21 mouse cellular contexts compared by ENCODE assay signal in the genomic region with DNA sequence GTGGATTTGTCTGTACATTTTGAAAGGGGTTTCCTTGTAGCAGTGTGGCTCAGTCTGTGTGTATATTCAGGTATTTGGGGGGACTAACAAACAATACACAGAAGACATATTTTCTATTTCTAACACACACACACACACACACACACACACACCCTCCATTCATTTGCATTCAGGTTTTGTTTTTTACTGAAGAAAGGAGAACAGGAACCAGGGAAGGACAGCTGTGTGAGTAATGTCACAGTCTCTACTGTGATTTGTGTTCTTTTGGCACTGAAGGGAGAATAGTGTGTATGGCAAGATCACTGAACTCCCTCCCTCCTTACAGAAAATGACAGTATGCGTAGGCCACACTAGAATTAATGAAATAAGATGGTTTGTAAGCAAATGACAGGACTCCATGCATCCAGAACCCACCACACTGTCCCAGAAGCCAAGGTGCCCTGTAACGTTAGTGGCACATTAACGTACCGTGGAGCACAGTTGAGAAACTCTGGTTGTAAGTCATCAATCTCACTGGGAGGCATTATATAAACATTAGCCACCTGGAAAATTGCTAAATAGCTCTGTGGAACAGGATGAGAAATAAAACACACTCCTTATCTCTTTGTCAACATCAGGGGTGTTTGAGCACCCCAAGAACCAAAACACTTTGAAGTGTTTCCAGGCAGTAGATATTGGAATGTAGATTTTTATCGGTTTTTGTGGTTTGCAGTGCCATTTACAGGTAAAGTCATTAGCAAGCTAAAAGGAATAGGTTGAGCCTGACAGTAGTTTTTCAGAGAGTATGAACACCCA. TPM values are rescaled to one million over a fixed set of nuclear protein-coding genes. Genes with fewer than 3 reads are reported as not detected.
DNase-seq lines count a peak whose midpoint lies in the region; ATAC-seq and TF ChIP-seq lines count a peak whose summit lies in the region.
"Had no signal": no experiment of that assay in that cellular context is flagged by ENCODE, and none has a peak within 500 bp of the region (broad histone marks: within the 10 kb centered on the region; RNA-seq: fewer than 3 reads in every experiment).

No protein-coding gene starts in this region.

- no peak overlapping the region for H3K4me3 ChIP-seq in kidney, embryonic 15.5 days (replicated peaks)
- no peak overlapping the region for H3K4me3 ChIP-seq in kidney, adult 2 months (ENCODE audit: insufficient read depth, low read depth, low read length)
- H3K4me3 ChIP-seq in midbrain, embryonic 11.5 days (ENCODE audit: low read depth, low read length), result no peak overlapping the region
- no peak overlapping the region for H3K4me3 ChIP-seq in midbrain, embryonic 14.5 days (replicated peaks; ENCODE audit: low read depth, low read length)
- no peak overlapping the region for H3K4me3 ChIP-seq in liver, postnatal 0 days (ENCODE audit: low read depth, low read length)
- H3K4me3 ChIP-seq: forebrain, embryonic 10.5 days; limb, embryonic 10.5 days had no signal

- WGBS in kidney, embryonic 15.5 days, result 17% methylated on average over 5 of the region's 5 CpGs
- WGBS in kidney, adult 2 months, result 47% methylated on average over 5 of the region's 5 CpGs
- WGBS in midbrain, embryonic 11.5 days, result 85% methylated on average over 5 of the region's 5 CpGs
- 89% methylated on average over 5 of the region's 5 CpGs for WGBS in midbrain, embryonic 14.5 days
- 65% methylated on average over 5 of the region's 5 CpGs for WGBS in liver, postnatal 0 days (ENCODE audit: insufficient replicate concordance)

- no peak for TF ChIP-seq CTCF in kidney, adult 2 months (conservative IDR thresholded peaks at IDR 0.05; ENCODE audit: insufficient read depth, insufficient read length, low read depth, low read length)
- no peak for TF ChIP-seq CTCF in liver, postnatal 0 days (IDR thresholded peaks at IDR 0.05; ENCODE audit: low read depth)

- no peak overlapping the region for H3K9ac ChIP-seq in kidney, embryonic 15.5 days
- no peak overlapping the region for H3K9ac ChIP-seq in midbrain, embryonic 11.5 days (ENCODE audit: low read length)
- no peak overlapping the region for H3K9ac ChIP-seq in midbrain, embryonic 14.5 days (replicated peaks; ENCODE audit: low read length)
- H3K9ac ChIP-seq in liver, postnatal 0 days (replicated peaks), result no peak overlapping the region
- H3K9ac ChIP-seq: forebrain, postnatal 0 days; hindbrain, embryonic 14.5 days; liver, embryonic 14.5 days had no signal

- H3K4me1 ChIP-seq in kidney, embryonic 15.5 days, result peaks cover 8% of the 10 kb centered on the region
- no peaks in the 10 kb centered on the region for H3K4me1 ChIP-seq in kidney, adult 2 months (ENCODE audit: control insufficient read depth, insufficient read depth, low read length)
- H3K4me1 ChIP-seq in midbrain, embryonic 11.5 days (ENCODE audit: control insufficient read depth, insufficient read depth, low read length), result no peaks in the 10 kb centered on the region
- H3K4me1 ChIP-seq in midbrain, embryonic 14.5 days (ENCODE audit: control insufficient read depth, insufficient read depth, low read length), result no peaks in the 10 kb centered on the region
- no peaks in the 10 kb centered on the region for H3K4me1 ChIP-seq in liver, postnatal 0 days (ENCODE audit: insufficient read depth)
- H3K4me1 ChIP-seq: forebrain, embryonic 10.5 days; limb, embryonic 10.5 days had no signal

- H3K9me3 ChIP-seq in kidney, embryonic 15.5 days (replicated peaks), result no peaks in the 10 kb centered on the region
- H3K9me3 ChIP-seq in midbrain, embryonic 11.5 days (ENCODE audit: control insufficient read depth, low read length), result no peaks in the 10 kb centered on the region
- H3K9me3 ChIP-seq in midbrain, embryonic 14.5 days (ENCODE audit: control insufficient read depth, low read length), result no peaks in the 10 kb centered on the region
- H3K9me3 ChIP-seq in liver, postnatal 0 days (ENCODE audit: low read length), result no peaks in the 10 kb centered on the region
- H3K9me3 ChIP-seq: forebrain, embryonic 10.5 days; limb, embryonic 10.5 days had no signal

- H3K4me2 ChIP-seq in kidney, embryonic 15.5 days, result no peak overlapping the region
- no peak overlapping the region for H3K4me2 ChIP-seq in midbrain, embryonic 11.5 days
- H3K4me2 ChIP-seq in midbrain, embryonic 14.5 days (ENCODE audit: low read length), result no peak overlapping the region
- H3K4me2 ChIP-seq in liver, postnatal 0 days (ENCODE audit: low read depth, low read length), result no peak overlapping the region
- H3K4me2 ChIP-seq: hindbrain, embryonic 14.5 days had no signal

- no peaks in the 10 kb centered on the region for H3K36me3 ChIP-seq in kidney, embryonic 15.5 days
- H3K36me3 ChIP-seq in kidney, adult 2 months (ENCODE audit: control insufficient read depth, insufficient read depth, low read length), result no peaks in the 10 kb centered on the region
- H3K36me3 ChIP-seq in midbrain, embryonic 11.5 days (ENCODE audit: control insufficient read depth, insufficient read depth, low read length), result no peaks in the 10 kb centered on the region
- no peaks in the 10 kb centered on the region for H3K36me3 ChIP-seq in midbrain, embryonic 14.5 days (ENCODE audit: control insufficient read depth, insufficient read depth, low read length)
- no peaks in the 10 kb centered on the region for H3K36me3 ChIP-seq in liver, postnatal 0 days (replicated peaks; ENCODE audit: insufficient read depth, low read length)
- H3K36me3 ChIP-seq: forebrain, embryonic 10.5 days; limb, embryonic 10.5 days had no signal

- DNase-seq in kidney, adult 2 months, result no peak
- peak; percentile 47 for DNase-seq in midbrain, embryonic 11.5 days (ENCODE audit: low spot score, missing footprints)
- DNase-seq in midbrain, embryonic 14.5 days, result no peak
- no peak for DNase-seq in liver, postnatal 0 days
- no peak for DNase-seq in thymus, postnatal 25 days
- DNase-seq: adrenal gland, postnatal 14 days; cerebellum, adult 9-10 months; forebrain, postnatal 0 days; gastrocnemius, postnatal 36 days; heart, postnatal 4 days; kidney, adult 18-20 months; lung, postnatal 4 days; right cerebral cortex, adult 18-20 months had no signal

- no peak for TF ChIP-seq POLR2A in kidney, adult 2 months (IDR thresholded peaks at IDR 0.05; ENCODE audit: low read depth, low read length)

- no peak overlapping the region for H3K27ac ChIP-seq in kidney, embryonic 15.5 days
- no peak overlapping the region for H3K27ac ChIP-seq in kidney, adult 2 months (ENCODE audit: insufficient read depth, low read depth, low read length)
- no peak overlapping the region for H3K27ac ChIP-seq in midbrain, embryonic 11.5 days (ENCODE audit: low read depth, low read length)
- no peak overlapping the region for H3K27ac ChIP-seq in midbrain, embryonic 14.5 days (replicated peaks; ENCODE audit: low read depth, low read length)
- no peak overlapping the region for H3K27ac ChIP-seq in liver, postnatal 0 days (ENCODE audit: low read depth)
- H3K27ac ChIP-seq: forebrain, embryonic 10.5 days; hindbrain, embryonic 14.5 days; limb, embryonic 10.5 days; liver, embryonic 14.5 days had no signal

- TF ChIP-seq EP300 in liver, postnatal 0 days (IDR thresholded peaks at IDR 0.05; ENCODE audit: low read depth), result no peak

- peak; percentile 70; the same call in 1 of the 2 replicates for ATAC-seq in kidney, embryonic 15.5 days (replicated peaks; ENCODE audit: low FRiP score)
- no peak for ATAC-seq in midbrain, embryonic 11.5 days (ENCODE audit: low FRiP score)
- no peak for ATAC-seq in midbrain, embryonic 14.5 days (ENCODE audit: low FRiP score, low TSS enrichment)
- ATAC-seq in liver, postnatal 0 days, result peak; percentile 35; the same call in 1 of the 2 replicates
- ATAC-seq in monocyte, adult 5-6 weeks (replicated peaks; ENCODE audit: insufficient number of reproducible peaks, low FRiP score, low TSS enrichment, poor library complexity, severe bottlenecking), result no peak
- ATAC-seq: forebrain, postnatal 0 days; inflammation-experienced regulatory T-cells, adult 6 months; midbrain, embryonic 16.5 days had no signal

- H3K27me3 ChIP-seq in kidney, embryonic 15.5 days, result no peaks in the 10 kb centered on the region
- H3K27me3 ChIP-seq in kidney, adult 2 months (replicated peaks; ENCODE audit: control insufficient read depth, insufficient read depth, low read length), result no peaks in the 10 kb centered on the region
- H3K27me3 ChIP-seq in midbrain, embryonic 11.5 days (ENCODE audit: control insufficient read depth, insufficient read depth, low read length), result no peaks in the 10 kb centered on the region
- H3K27me3 ChIP-seq in midbrain, embryonic 14.5 days (ENCODE audit: control insufficient read depth, insufficient read depth, low read length), result no peaks in the 10 kb centered on the region
- H3K27me3 ChIP-seq in liver, postnatal 0 days (ENCODE audit: insufficient read depth, low read length), result no peaks in the 10 kb centered on the region

RNA-seq across cellular contexts. Expression of a gene that starts 59.9 kb away (rescaled TPM):
- polyA plus RNA-seq in kidney, embryonic 15.5 days (2015; fragmentation: Nextera tagmentation; extraction: Ambion mirVana), result 21.7 and 25.5 TPM in 2 replicates
- polyA plus RNA-seq in kidney, adult 2 months (2012; rRNA removed), result 6.9 and 10.2 TPM in 2 replicates
- polyA plus RNA-seq in midbrain, embryonic 11.5 days (2014; fragmentation: Nextera tagmentation; extraction: Ambion mirVana), result 37.2 and 38.6 TPM in 2 replicates
- polyA plus RNA-seq in midbrain, embryonic 14.5 days (2014; fragmentation: Nextera tagmentation; extraction: Ambion mirVana), result 10.0 and 14.9 TPM in 2 replicates
- 3.9 TPM in 2 replicates for polyA plus RNA-seq in liver, postnatal 0 days (2015; fragmentation: Nextera tagmentation; extraction: Ambion mirVana)
- 3.5 to 11.2 TPM (median 9.5 TPM) in 3 replicates for total RNA-seq in monocyte, adult 5-6 weeks (2017)

Comparison
In these comparisons a context has a peak if more than half of its experiments do, and no peak if none do; other contexts are left out.
1. ATAC-seq: peak in kidney, embryonic 15.5 days (single experiment) and liver, postnatal 0 days (single experiment); none in midbrain, embryonic 11.5 days (single experiment), midbrain, embryonic 14.5 days (single experiment) and monocyte, adult 5-6 weeks (single experiment).